Mouse (Mus musculus) forebrain, embryonic 12.5 days (tissue): ENCODE results near the gene Dnttip2. TPM values are rescaled to one million over a fixed set of nuclear protein-coding genes. Genes with fewer than 3 reads are reported as not detected.
A peak's percentile ranks its signal among the peaks of the same experiment; 100 is the strongest.

Experiments used
- ATAC-seq: fragments of 200-750 bp; cut with Nextera tagmentation; 2 replicates; pipeline ENCODE4 v1.8.0; 2017; ENCODE audit warnings: moderate TSS enrichment; ENCODE audit not compliant: low FRiP score
- H3K27ac ChIP-seq: fragments of 300-500 bp; sonication (generic); 2 replicates; pipeline ENCODE4 v1.5.1; 2016; ENCODE audit warnings: mild to moderate bottlenecking
- H3K27me3 ChIP-seq: fragments of 300-500 bp; sonication (generic); 2 replicates; pipeline ENCODE4 v1.6.1; 2016; ENCODE audit warnings: mild to moderate bottlenecking
- H3K36me3 ChIP-seq: fragments of 300-500 bp; sonication (generic); replicated peaks from 2 replicates; pipeline ENCODE4 v1.6.1; 2016; ENCODE audit warnings: mild to moderate bottlenecking
- H3K4me1 ChIP-seq: fragments of 300-500 bp; sonication (generic); 2 replicates; pipeline ENCODE4 v1.6.1; 2016
- H3K4me2 ChIP-seq: fragments of 300-500 bp; sonication (generic); 2 replicates; pipeline ENCODE4 v1.6.1; 2016; ENCODE audit warnings: mild to moderate bottlenecking, moderate library complexity
- H3K4me3 ChIP-seq: fragments of 300-500 bp; sonication (generic); replicated peaks from 2 replicates; pipeline ENCODE4 v1.5.1; 2016; ENCODE audit warnings: mild to moderate bottlenecking
- H3K9ac ChIP-seq: fragments of 300-500 bp; sonication (generic); 2 replicates; pipeline ENCODE4 v1.6.1; 2016; ENCODE audit warnings: mild to moderate bottlenecking
- H3K9me3 ChIP-seq: fragments of 300-500 bp; sonication (generic); 2 replicates; pipeline ENCODE4 v1.6.1; 2016
- WGBS: fragments of 180-500 bp; shearing (Covaris S2); methylation state at CpG from one replicate; pipeline ENCODE4 v1.1.7; 2016; 5-methylcytosine and 5-hydroxymethylcytosine counted together
- polyA plus RNA-seq: library from polyadenylated mRNA; unstranded; fragments of >200 nt; fragmentation: Nextera tagmentation; extraction: Ambion mirVana; gene quantifications from 2 replicates; pipeline ENCODE4 v1.2.1, GENCODE M21; 2016

Dnttip2 gene
- polyA plus RNA-seq, 1 experiment from 2014 or later: 81.4 TPM

- Histone ChIP-seq H3K4me1 (peaks cover 25% of the 10 kb centered on the region), H3K27ac (peak overlapping the region; percentile 99), H3K9ac (peak overlapping the region; percentile 96), H3K36me3 (no peaks in the 10 kb centered on the region), H3K9me3 (no peaks in the 10 kb centered on the region), H3K27me3 (no peaks in the 10 kb centered on the region), H3K4me3 (peak overlapping the region; percentile 89), H3K4me2 (peak overlapping the region; percentile 67)
- ATAC-seq: peak; percentile 75
- WGBS: 6% methylated on average over 54 of the region's 54 CpGs
These were observed 18.4 kb downstream of the Dnttip2 start for GRCm38 (mm10) chr3:122292300-122293222.

DNA sequence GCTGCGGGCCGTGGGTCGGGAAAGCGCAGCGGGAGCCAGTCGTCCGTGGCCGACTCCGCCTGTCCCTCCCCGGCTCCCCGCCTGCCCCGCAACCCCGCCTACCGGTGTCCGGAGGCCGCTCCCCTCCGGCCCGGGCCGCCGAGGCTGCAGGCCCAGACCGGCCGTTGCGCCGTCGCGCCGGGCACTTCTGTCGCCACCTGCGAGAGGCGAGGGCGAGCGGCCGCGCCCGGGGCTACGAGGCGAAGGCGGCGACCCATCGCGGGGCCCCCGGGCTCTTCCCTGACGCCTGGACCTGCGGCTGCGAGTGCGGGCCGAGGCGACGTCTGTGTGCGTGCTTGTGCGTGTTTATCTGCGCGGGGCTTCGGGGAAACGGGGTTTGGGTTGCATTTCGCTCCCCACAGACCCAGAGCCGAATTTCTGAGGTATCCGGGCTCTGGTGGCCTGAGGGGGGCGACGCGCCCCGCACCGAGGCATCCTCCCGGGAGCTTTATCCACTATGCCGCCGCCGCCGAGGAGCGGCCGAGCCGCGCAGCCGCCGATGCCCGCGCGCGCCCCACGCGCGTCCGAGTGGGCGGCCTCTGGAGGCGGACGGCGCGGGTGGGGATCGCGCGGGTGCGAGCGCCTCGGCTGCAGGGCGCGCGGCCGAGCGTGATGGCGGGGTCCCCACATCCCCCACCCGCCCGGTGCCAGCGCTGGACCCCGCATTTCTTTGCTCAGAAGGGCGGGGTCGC lies 19.2 kb downstream of the Dnttip2 start:
- Histone ChIP-seq H3K9ac (peak overlapping the region; percentile 96), H3K4me3 (peak overlapping the region; percentile 89), H3K4me1 (peaks cover 28% of the 10 kb centered on the region), H3K4me2 (peak overlapping the region; percentile 67), H3K27me3 (no peaks in the 10 kb centered on the region), H3K27ac (peak overlapping the region; percentile 99), H3K9me3 (no peaks in the 10 kb centered on the region), H3K36me3 (no peaks in the 10 kb centered on the region)
- WGBS: under 1% methylated on average over 94 of the region's 105 CpGs
- peak; percentile 73 for ATAC-seq

DNA sequence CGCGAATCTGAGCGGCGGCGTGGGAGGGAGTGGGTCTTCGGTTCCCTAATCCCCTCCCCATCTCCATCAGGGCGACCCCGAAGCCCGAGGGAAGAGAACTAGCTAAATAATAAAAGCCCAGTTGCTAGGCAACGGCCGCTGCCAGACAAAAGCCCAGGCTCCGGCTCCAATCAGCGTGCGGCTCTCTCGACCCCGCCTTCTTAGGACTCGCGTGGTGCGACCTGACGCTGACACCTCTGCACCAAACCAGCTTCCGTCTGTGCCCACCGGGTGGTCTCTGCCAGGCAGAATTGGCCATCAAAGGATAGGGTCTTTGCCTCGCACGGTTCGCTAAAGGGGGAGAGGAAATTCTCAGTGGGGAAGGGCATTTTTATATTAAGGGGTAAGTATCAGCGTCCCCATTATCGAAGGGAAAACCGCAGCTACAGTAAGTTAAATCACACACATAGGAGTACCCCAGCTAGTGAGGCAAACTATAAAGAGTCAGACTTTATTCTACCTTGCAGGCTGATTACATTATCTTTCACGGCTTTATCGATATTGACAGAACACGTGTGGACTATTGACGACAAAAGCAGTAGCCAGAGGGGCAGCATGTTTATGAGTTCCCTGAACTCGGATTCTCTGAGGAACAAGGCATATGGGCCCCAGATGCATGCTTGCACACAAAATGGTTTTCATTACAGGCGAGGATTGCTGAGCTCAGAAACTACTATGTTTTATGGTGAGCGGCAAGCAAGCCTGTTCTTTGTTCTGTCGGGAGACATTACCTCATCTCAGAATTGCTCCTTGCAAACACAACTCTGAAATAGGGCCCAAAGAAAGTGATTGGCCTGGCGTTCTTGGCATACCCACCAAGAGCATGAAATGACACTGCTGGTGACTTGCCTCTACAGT lies 20.0 kb downstream of the Dnttip2 start, which contains the start of gene Bcar3:
Gene Bcar3, plus strand, starts transcription at position 183 of the 897 bp plus-strand sequence.
- H3K4me3 ChIP-seq: peak within 1 kb of the TSS; percentile 89
- no peaks in the 10 kb centered on the region for H3K36me3 ChIP-seq
- H3K4me1 ChIP-seq: peaks cover 36% of the 10 kb centered on the region
- no peaks in the 10 kb centered on the region for H3K27me3 ChIP-seq
- H3K9ac ChIP-seq: peak within 1 kb of the TSS; percentile 96
- WGBS: 2% methylated on average over 37 of the region's 37 CpGs
- no peaks in the 10 kb centered on the region for H3K9me3 ChIP-seq
- H3K27ac ChIP-seq: peak within 1 kb of the TSS; percentile 99
- ATAC-seq: peak; percentile 90
- H3K4me2 ChIP-seq: peak within 1 kb of the TSS; percentile 67

GRCm38 (mm10) chr3:122295511-122295910 lies 21.3 kb downstream of the Dnttip2 start:
- Histone ChIP-seq H3K4me1 (peaks cover 36% of the 10 kb centered on the region), H3K27me3 (no peaks in the 10 kb centered on the region), H3K4me3 (no peak overlapping the region), H3K9ac (no peak overlapping the region), H3K36me3 (no peaks in the 10 kb centered on the region), H3K9me3 (no peaks in the 10 kb centered on the region), H3K27ac (no peak overlapping the region), H3K4me2 (no peak overlapping the region)
- ATAC-seq: no peak
- WGBS: 10% methylated on average over 5 of the region's 5 CpGs

DNA sequence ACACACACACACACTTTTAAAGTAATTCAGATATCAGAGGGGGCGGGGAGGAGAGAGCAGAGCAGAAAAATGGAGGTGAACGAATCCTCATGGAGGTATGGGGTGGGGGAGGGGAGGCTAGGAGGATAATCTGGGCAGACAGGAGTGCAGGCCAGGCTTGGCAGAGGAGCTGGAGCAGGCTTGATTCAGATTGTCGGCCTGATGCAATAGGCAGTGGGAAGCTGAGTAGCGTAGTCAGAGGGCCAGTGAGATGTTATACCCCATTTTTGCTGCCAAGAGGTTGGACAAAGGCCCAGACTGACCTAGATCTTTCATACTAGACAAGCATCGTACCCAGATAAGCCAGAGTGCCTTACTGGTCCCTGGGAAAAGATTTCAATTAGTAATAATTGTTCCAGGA lies 22.8 kb downstream of the Dnttip2 start:
- Histone ChIP-seq H3K4me3 (no peak overlapping the region), H3K36me3 (no peaks in the 10 kb centered on the region), H3K4me1 (peaks cover 32% of the 10 kb centered on the region), H3K9me3 (no peaks in the 10 kb centered on the region), H3K27me3 (no peaks in the 10 kb centered on the region; the same call in 1 of the 2 replicates), H3K4me2 (no peak overlapping the region), H3K9ac (no peak overlapping the region), H3K27ac (no peak overlapping the region)
- WGBS: 61% methylated on average over 5 of the region's 5 CpGs
- no peak for ATAC-seq

GRCm38 (mm10) chr3:122300983-122301919 lies 27.1 kb downstream of the Dnttip2 start:
- 71% methylated on average over 9 of the region's 9 CpGs for WGBS
- no peak for ATAC-seq
- Histone ChIP-seq H3K27ac (no peak overlapping the region), H3K27me3 (peaks cover 3% of the 10 kb centered on the region; the same call in 1 of the 2 replicates), H3K9me3 (no peaks in the 10 kb centered on the region), H3K4me3 (no peak overlapping the region), H3K36me3 (no peaks in the 10 kb centered on the region), H3K4me2 (no peak overlapping the region), H3K4me1 (peaks cover 13% of the 10 kb centered on the region), H3K9ac (no peak overlapping the region)

- no peaks in the 10 kb centered on the region for H3K9me3 ChIP-seq
- H3K4me1 ChIP-seq: peaks cover 2% of the 10 kb centered on the region; the same call in 1 of the 2 replicates
- H3K9ac ChIP-seq: no peak overlapping the region
- H3K4me2 ChIP-seq: no peak overlapping the region
- no peak for ATAC-seq
- 89% methylated on average over 4 of the region's 4 CpGs for WGBS
- no peak overlapping the region for H3K4me3 ChIP-seq
- H3K27me3 ChIP-seq: peaks cover 11% of the 10 kb centered on the region; the same call in 1 of the 2 replicates
- no peak overlapping the region for H3K27ac ChIP-seq
- no peaks in the 10 kb centered on the region for H3K36me3 ChIP-seq
These were observed 30.4 kb downstream of the Dnttip2 start for GRCm38 (mm10) chr3:122304560-122304959.

GRCm38 (mm10) chr3:122307894-122308671 lies 33.9 kb downstream of the Dnttip2 start:
- WGBS: 52% methylated on average over 4 of the region's 4 CpGs
- Histone ChIP-seq H3K27ac (no peak overlapping the region), H3K27me3 (0 out of 2 replicates have a peak, but pooled peaks cover 11% of the 10 kb centered on the region), H3K9ac (no peak overlapping the region), H3K4me3 (no peak overlapping the region), H3K36me3 (no peaks in the 10 kb centered on the region), H3K4me2 (no peak overlapping the region), H3K4me1 (no peaks in the 10 kb centered on the region), H3K9me3 (no peaks in the 10 kb centered on the region)
- ATAC-seq: no peak

DNA sequence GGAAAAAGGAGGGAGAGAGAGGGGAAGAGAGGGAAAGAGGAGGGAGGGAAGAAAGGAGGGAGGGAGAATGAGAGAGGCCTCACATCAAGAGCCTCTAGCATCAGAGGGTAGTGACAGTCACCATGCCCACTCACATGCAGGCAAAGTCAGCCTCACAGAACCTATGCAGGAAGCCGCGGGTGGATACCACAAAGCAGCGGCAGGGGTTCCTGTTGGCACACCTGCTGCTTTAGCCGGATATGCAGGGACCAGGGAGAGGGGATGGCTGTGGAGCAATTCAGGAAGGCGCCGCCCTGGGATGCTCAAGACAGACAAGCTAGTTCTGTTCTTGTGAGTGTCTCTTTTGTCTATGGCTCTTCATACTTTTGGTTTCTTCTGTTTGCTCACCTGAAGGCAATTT lies 34.8 kb downstream of the Dnttip2 start:
- no peak overlapping the region for H3K27ac ChIP-seq
- ATAC-seq: no peak
- no peaks in the 10 kb centered on the region for H3K9me3 ChIP-seq
- peaks cover 3% of the 10 kb centered on the region; the same call in 1 of the 2 replicates for H3K4me1 ChIP-seq
- 34% methylated on average over 6 of the region's 6 CpGs for WGBS
- H3K27me3 ChIP-seq: 0 out of 2 replicates have a peak, but pooled peaks cover 11% of the 10 kb centered on the region
- no peaks in the 10 kb centered on the region for H3K36me3 ChIP-seq
- H3K4me2 ChIP-seq: no peak overlapping the region
- H3K4me3 ChIP-seq: no peak overlapping the region
- H3K9ac ChIP-seq: no peak overlapping the region

GRCm38 (mm10) chr3:122312078-122312477 lies 37.9 kb downstream of the Dnttip2 start:
- H3K36me3 ChIP-seq: no peaks in the 10 kb centered on the region
- peak; percentile 58 for ATAC-seq
- no peak overlapping the region for H3K4me3 ChIP-seq
- WGBS: 15% methylated on average over 2 of the region's 2 CpGs
- H3K4me1 ChIP-seq: peaks cover 14% of the 10 kb centered on the region
- no peak overlapping the region for H3K4me2 ChIP-seq
- H3K9ac ChIP-seq: no peak overlapping the region
- H3K27me3 ChIP-seq: no peaks in the 10 kb centered on the region
- H3K27ac ChIP-seq: no peak overlapping the region
- H3K9me3 ChIP-seq: no peaks in the 10 kb centered on the region
